Mouse (Mus musculus): ENCODE data around the gene Hes7. TPM values are rescaled to one million over a fixed set of nuclear protein-coding genes. Genes with fewer than 3 reads are reported as not detected.

Gene Hes7
- total and polyA plus RNA-seq, 3 experiments: 0.08 to 1.4 TPM; not detected in 1

GRCm38 (mm10) chr11:69110319-69111046 is 9.7 kb upstream of the Hes7 start:
- H3K4me1 ChIP-seq (ENCODE audit: control insufficient read depth in 1 of 2, insufficient read depth in 2 of 2, low read length in 2 of 2): peaks cover 0 to 12% of the 10 kb centered on the region in 2 experiments; a peak in 2 of 4 replicates
- H3K36me3 ChIP-seq (ENCODE audit: control insufficient read depth in 1 of 2, insufficient read depth in 2 of 2, low read length in 2 of 2): peaks cover 0 to 5% of the 10 kb centered on the region in 2 experiments; a peak in 2 of 4 replicates
- peak; percentile 95 for DNase-seq (ENCODE audit: low read depth, low spot score)
- peak overlapping the region; percentile 48 to 78 for H3K4me3 ChIP-seq (ENCODE audit: control insufficient read depth in 1 of 2, insufficient read depth in 1 of 2, low read depth in 2 of 2, low read length in 2 of 2)
- TF ChIP-seq RAD21 (IDR thresholded peaks at IDR 0.05; ENCODE audit: low read depth, low read length): no peak
- TF ChIP-seq MAZ (IDR thresholded peaks at IDR 0.05; ENCODE audit: low read depth, low read length): no peak
- 0 out of 2 replicates have a peak, but pooled peaks have one; percentile 9 for TF ChIP-seq GATA1 (IDR thresholded peaks at IDR 0.05; ENCODE audit: low read depth, low read length)
- TF ChIP-seq GABPA (IDR thresholded peaks at IDR 0.05; ENCODE audit: low read depth, low read length): no peak
- TF ChIP-seq TBP (IDR thresholded peaks at IDR 0.05; ENCODE audit: low read depth, low read length): peak; percentile 99
- peak; percentile 96 for TF ChIP-seq MAFK (IDR thresholded peaks at IDR 0.05; ENCODE audit: borderline replicate concordance, low read depth, low read length)
- no peak for TF ChIP-seq TCF12 (IDR thresholded peaks at IDR 0.05; ENCODE audit: low read depth, low read length)
- TF ChIP-seq MYC (IDR thresholded peaks at IDR 0.05; ENCODE audit: low read depth, low read length): 0 out of 2 replicates have a peak, but pooled peaks have one; percentile 62
- TF ChIP-seq MYB (IDR thresholded peaks at IDR 0.05; ENCODE audit: low read depth, low read length): no peak
- TF ChIP-seq ELF1 (IDR thresholded peaks at IDR 0.05; ENCODE audit: low read depth, low read length): peak; percentile 61; the same call in 1 of the 2 replicates
- TF ChIP-seq UBTF (IDR thresholded peaks at IDR 0.05; ENCODE audit: borderline replicate concordance, insufficient read depth, low read depth, low read length): no peak
- TF ChIP-seq E2F4 (IDR thresholded peaks at IDR 0.05; ENCODE audit: borderline replicate concordance, low read depth, low read length): no peak; the same call in 1 of the 2 replicates
- TF ChIP-seq ETS1 (IDR thresholded peaks at IDR 0.05; ENCODE audit: low read depth, low read length): no peak
- TF ChIP-seq USF2 (IDR thresholded peaks at IDR 0.05; ENCODE audit: borderline replicate concordance in 1 of 2, insufficient read depth in 1 of 2, low read depth in 1 of 2, low read length in 2 of 2): no peak
- no peak for TF ChIP-seq BHLHE40 (IDR thresholded peaks at IDR 0.05; ENCODE audit: borderline replicate concordance, low read depth, low read length)
- peak; percentile 98 for TF ChIP-seq ZNF384 (IDR thresholded peaks at IDR 0.05; ENCODE audit: low read depth, low read length)
- TF ChIP-seq SIN3A (IDR thresholded peaks at IDR 0.05; ENCODE audit: low read length): 0 out of 2 replicates have a peak, but pooled peaks have one; percentile 6
- TF ChIP-seq CTCF (IDR thresholded peaks at IDR 0.05 in 2 of 3, conservative IDR thresholded peaks at IDR 0.05 in 1 of 3; ENCODE audit: control insufficient read depth in 1 of 3, insufficient read depth in 1 of 3, low read depth in 2 of 3, low read length in 3 of 3, poor library complexity in 1 of 3, severe bottlenecking in 1 of 3): no peak
- no peak for TF ChIP-seq RCOR1 (IDR thresholded peaks at IDR 0.05; ENCODE audit: low read depth, low read length)
- TF ChIP-seq POLR2A (IDR thresholded peaks at IDR 0.05; ENCODE audit: control insufficient read depth in 1 of 2, insufficient read depth in 1 of 2, low read depth in 1 of 2, low read length in 2 of 2, poor library complexity in 1 of 2): peak in 1 of 2 experiments; percentile 71; a peak in 1 of 4 replicates
- TF ChIP-seq MXI1 (IDR thresholded peaks at IDR 0.05; ENCODE audit: low read depth, low read length): no peak
- no peak; the same call in 1 of the 2 replicates for TF ChIP-seq KAT2A (conservative IDR thresholded peaks at IDR 0.05; ENCODE audit: low read depth, low read length)
- no peak for TF ChIP-seq ZC3H11A (IDR thresholded peaks at IDR 0.05; ENCODE audit: low read depth, low read length)
- peak; percentile 89; the same call in 1 of the 2 replicates for TF ChIP-seq POLR2AphosphoS2 (IDR thresholded peaks at IDR 0.05; ENCODE audit: low read length)
- TF ChIP-seq MAX (IDR thresholded peaks at IDR 0.05; ENCODE audit: low read length): no peak
- no peak for TF ChIP-seq ZMIZ1 (IDR thresholded peaks at IDR 0.05; ENCODE audit: low read depth, low read length)
- TF ChIP-seq HCFC1 (IDR thresholded peaks at IDR 0.05; ENCODE audit: low read depth, low read length): peak; percentile 45
- TF ChIP-seq ZKSCAN1 (IDR thresholded peaks at IDR 0.05; ENCODE audit: low read depth, low read length): no peak; the same call in 1 of the 2 replicates
- peak overlapping the region; percentile 76 for H3K9ac ChIP-seq (ENCODE audit: control insufficient read depth, low read depth, low read length, poor library complexity, severe bottlenecking)
- no peaks in the 10 kb centered on the region for H3K27me3 ChIP-seq (ENCODE audit: control insufficient read depth in 1 of 2, insufficient read depth in 2 of 2, low read length in 2 of 2)
- H3K79me2 ChIP-seq (ENCODE audit: control insufficient read depth, insufficient read depth, low read length, poor library complexity): no peaks in the 10 kb centered on the region
- H3K9me3 ChIP-seq (replicated peaks; ENCODE audit: insufficient read depth, low read length): no peaks in the 10 kb centered on the region
- peak overlapping the region; percentile 46 for H3K27ac ChIP-seq (ENCODE audit: control insufficient read depth, low read depth, low read length)
